Mouse (Mus musculus) megakaryocyte progenitor cell, adult 5-6 weeks (primary cell): ENCODE results near the gene Gpatch3. TPM values are rescaled to one million over a fixed set of nuclear protein-coding genes. Genes with fewer than 3 reads are reported as not detected.

Experiments
- ATAC-seq: replicated peaks from 2 replicates; pipeline ENCODE4 v1.8.0; 2016; ENCODE audit warnings: mild to moderate bottlenecking, moderate TSS enrichment, inconsistent platforms; ENCODE audit not compliant: poor library complexity
- total RNA-seq, 2 experiments: library from RNA; stranded (forward) in 1 of 2; stranded (reverse) in 1 of 2; fragments of 157-497, 149-512 nt in 1 of 2; fragments of 200-1000 nt in 1 of 2; gene quantifications; 2 replicates each; pipeline versions ENCODE4 v1.2.3 to v1.2.4; 2015 to 2017

The Gpatch3 gene
- total RNA-seq (2015), result 1.6 and 2.9 TPM in 2 replicates
- total RNA-seq (2017), result 14.9 and 28.7 TPM in 2 replicates

DNA sequence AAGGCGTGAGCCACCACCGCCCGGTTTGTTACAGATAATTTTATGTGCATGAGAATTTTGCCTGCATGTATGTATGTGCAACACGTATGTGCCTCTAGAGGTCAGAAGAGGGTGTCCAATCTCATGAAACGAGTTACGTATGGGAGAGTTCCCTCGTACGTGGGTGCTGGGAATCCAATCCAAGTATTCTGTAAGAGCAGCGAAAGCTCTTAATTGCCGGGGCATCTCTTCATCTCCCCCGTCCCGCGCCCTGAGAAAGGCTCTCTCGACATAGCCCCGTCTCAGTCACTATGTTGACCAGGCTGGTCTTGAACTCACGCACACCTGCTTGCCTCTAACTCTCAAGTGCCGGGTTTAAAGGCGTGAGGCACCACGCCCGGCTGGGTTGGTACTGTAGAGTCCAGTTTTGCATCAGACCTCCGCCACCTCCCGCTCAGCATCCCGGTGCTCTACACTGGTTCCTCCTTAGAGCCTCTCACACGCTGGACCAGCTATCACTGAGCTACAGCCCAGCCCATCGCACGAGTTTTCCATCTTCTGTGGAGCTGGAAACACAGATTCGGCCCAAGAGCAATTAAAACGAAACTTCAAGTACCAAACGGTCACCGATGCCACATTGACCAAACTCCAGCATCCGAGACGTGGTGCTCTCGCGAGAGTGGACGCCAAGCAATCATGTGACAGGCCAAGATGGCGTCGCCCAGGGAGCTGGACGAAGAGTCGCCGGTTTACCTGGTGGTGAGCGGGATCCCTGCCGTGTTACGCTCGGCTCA, at the start of gene Gpatch3:
Gpatch3 (plus strand) TSS at position 676 of the 773 bp plus-strand sequence.
- ATAC-seq, result peak; percentile 94

DNA sequence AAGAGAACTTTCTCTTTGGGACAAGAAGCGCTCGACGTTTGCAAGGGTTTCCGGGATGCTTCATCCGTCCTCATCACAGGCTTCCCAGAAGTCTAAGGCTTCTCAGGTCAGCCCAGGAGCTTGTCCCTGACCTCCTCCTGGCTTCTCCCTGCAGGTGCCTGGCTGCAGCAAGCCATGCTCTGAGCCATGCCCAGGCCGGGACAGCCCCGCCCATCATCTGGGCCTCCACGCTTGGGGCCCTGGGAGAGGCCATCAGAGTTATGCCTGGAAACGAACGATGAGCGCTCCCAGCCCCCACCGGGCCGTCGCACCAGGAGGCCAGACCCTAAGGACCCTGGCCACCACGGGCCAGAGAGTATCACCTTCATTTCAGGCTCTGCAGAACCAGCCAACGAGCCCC, 46.8 kb upstream of the Gpatch3 start:
- ATAC-seq, result no peak

DNA sequence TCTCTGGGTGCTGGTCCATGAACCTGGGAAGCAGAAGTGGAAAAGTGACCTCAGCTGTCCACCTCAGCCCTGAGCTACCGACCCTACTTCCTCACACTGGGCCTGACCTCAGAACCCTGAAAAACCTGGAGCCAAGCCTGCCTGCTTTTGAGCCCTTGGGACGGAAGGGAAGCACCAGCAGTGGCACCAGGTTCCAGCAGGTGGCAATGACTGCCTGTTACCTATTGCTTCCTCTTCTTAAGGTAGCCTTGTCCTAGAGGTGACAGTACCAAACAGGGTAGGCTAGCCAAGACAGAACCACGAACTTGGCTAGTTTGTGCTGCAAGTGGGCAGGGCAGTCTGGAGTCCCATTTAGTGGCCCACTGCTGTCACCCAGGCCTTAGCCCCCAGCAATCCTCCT, 41.8 kb upstream of the Gpatch3 start:
- ATAC-seq, result no peak

DNA sequence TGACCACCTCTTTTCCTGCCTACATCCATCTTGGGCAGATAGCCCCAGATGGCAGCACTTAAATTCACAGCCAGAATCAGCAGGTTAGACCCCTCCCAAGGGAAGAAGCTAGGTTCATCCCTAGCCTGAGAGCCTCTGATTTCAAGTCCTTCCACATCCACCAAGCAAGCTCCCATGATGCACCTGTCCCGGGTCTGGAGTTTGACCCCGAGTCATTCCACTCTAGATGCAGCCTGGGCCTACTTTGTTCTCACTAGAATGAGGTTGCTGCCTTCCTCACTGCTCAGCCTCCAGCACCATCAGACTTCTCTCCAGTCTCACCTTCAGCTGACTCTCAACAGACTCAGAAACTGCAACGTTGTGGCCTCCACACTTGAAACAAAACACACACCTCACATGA, 38.5 kb upstream of the Gpatch3 start:
- no peak for ATAC-seq

DNA sequence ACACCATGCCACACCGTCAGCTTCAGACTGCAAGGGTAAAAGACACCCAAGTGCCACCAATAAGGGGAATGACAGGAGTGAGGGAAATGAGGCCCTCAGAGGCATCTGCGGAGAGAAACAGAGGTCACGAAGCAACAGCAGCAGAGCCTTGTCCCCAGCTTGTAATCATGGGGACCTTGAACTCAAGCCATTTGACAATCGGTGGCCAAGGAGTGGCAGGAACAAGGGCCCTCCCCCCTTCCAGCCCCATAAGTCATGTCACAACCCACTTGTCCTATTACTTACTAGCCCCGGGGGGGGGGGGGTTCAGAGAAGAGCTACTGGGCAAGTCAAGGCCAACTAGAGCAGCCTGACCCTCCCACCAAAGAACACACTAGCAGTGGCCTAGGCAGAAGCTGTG, 37.9 kb upstream of the Gpatch3 start:
- no peak for ATAC-seq

DNA sequence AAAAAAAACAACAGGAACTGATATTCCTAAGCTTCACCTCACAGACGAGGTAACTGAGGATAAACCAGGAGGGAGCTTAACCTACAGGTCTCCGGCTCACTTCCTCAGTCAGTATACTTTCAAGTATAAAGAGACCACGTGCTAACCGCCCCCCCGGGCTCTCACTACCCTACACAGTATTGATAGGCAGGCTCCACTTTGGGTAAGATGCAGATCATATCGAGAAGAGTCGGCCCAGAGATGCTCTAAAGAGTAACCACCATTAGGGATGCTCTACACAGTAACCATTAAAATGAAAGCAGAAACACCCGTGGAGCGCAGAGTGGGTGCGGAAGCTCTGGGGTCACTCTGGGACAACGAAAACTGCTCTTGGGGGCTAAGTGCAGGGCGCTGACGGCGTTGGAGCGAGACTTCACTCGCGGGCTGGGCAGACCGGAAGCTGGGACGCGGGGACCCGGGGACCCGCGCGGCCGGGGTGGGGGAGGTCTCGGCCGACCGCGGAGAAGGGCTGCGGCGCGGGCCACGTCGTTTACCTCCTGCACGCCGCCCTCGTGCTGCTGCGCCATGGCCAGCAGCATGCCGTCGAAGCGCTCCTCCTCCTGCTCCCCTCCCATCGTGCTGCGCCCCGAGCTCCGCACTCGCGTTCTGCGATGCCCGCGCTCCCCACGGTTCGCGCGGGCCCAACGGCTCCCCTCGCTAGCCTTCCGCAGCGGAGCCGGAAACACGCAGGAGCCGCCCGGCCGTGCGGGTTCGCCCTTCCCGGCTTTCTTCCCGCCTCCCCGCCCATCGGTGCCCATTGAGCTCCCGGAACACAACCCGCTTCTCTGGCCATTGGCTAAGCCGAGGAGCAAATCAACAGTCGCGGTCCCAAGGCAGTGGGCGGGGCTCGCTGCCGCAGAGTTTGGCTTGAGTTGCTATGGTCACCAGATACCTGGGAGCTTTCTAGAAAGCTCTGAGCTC, 29.0 kb upstream of the Gpatch3 start, which contains the start of gene Nudc:
Nudc (minus strand) TSS at position 725 of the 960 bp plus-strand sequence.
- peak; percentile 99 for ATAC-seq

DNA sequence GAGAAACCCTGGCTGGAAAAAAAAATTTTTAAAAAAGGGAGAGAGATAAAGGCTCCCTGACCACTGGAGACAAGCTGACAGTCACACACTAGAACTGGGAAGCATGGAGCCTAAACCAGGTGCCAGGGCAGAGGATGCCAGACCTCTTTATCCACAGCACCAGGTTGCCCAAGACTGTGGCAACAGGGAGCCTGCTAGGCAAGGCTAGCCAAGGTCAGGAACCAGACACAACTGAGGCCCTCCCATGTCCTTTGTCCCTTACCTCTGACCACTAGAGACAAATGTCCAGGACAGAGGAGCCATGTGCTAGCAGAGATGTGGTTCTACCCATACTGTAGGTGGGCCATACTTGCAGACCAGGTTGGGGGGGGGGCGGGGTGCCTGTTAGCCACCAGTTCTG, 22.5 kb upstream of the Gpatch3 start:
- no peak for ATAC-seq

DNA sequence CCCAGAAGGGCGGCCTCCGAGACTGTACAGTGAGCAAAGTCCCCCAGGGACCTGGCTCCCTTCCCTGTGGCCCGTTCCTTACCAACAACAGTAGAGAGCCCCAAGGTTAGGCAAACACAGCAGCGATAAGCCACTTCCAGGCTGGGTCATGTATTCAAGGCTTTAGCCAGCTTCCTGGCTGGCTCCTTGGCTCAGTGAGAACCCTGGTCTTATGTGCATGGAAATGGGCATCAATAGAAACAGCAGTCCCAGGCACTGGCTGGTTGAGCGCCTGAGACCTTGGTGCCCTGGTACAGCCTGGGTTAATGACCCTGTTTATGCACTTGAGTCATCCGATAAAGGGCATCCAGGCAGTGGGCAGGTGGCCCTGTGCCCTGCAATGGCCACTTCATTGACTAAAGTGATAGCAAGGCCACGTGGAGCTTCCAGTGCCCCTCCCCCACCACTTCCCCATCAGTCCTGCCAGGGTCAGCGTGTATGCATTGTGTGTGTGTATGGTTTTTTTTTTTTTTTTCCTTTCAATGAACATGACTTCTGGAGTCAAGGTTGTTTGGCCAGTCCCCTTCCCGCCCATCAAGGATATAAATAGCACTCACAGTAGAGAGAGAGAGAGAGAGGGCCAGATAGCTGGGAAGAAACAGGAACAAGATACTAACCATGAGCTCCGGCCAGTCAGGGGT, 21.6 kb upstream of the Gpatch3 start, which contains the start of gene Nr0b2:
Nr0b2 (plus strand) TSS at position 609 of the 680 bp plus-strand sequence.
- ATAC-seq, result peak; percentile 81

DNA sequence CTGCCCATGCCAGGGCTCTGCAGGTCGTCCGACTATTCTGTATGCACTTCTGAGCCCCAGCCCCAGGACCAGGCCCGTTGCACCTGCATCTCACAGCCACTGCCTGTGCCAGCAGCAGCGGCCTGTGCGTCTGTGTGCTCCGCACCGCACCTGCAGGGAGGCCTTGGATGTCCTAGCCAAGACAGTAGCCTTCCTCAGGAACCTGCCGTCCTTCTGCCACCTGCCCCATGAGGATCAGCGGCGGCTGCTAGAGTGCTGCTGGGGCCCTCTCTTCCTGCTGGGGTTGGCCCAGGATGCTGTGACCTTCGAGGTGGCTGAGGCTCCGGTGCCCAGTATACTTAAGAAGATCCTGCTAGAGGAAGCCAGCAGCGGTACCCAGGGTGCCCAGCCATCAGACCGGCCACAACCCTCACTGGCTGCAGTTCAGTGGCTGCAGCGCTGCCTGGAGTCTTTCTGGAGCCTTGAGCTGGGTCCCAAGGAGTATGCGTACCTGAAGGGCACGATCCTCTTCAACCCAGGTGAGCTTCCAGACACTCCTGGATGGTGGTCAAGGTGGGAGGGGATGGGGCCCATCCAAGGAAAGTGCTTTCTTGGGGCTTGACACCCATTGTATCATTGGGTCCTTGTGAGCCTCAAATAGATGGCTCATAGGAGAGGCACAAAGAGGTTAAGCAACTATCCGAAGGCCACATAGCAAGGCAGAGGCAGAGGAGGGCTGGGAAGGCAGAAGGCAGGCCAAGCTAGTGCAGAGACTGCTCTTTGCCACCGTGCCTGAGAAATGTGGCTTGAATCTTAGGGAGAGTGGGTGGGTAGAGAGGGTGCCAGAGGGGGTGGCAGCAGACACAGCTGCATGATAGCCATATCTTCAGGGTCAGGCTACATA, 20.9 kb upstream of the Gpatch3 start:
- no peak; the same call in 1 of the 2 replicates for ATAC-seq

DNA sequence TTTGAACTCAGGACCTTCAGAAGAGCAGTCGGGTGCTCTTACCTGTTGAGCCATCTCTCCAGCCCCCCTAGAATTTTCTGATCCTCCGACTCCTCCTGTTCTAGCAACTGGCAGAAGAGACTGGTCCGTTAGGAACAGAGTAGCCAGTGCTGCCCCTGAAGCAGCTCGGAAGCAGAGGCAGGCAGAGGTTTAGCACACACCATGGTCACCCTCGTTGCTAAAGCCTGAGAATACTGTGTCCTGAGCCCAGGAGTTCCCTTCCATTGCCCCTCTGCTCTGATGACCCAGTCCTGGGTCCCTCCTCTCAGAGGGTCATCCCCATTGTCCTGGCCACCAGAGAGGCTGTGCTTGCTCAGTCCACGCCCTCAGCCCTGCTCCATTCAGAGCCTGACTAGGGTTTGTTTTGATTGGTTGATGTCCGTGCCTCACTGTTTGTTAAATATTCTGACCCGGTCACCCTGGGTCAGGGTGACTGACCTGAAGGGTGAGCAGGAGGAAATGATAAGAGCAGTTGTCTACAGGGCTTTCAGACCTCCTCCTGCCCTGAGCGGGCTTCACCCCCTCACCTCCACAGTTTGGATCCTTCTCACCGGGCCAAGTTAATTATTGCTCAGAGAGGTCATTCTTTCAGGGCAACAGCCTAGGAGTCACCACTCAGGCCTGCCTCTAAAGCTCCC, 17.4 kb upstream of the Gpatch3 start:
- no peak for ATAC-seq

DNA sequence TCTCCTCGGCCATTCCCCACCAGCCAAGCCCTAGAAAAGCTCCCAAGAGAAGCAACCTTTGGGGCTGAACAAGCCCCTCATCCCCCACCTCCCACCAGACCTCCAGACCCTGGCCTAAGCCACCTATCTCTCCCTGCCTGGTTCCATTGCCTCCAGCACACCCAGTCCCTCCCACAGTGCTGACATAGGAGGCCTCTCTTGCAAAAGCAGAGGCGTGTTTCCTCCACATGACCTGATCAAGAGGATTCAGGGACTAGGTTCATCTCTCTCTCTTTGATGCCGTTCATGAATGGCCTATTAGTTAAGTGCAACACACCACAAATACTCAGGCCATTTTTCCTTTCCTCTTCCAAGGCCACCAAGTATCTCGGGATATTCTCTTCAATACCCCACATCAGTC, 14.7 kb upstream of the Gpatch3 start:
- ATAC-seq, result no peak

DNA sequence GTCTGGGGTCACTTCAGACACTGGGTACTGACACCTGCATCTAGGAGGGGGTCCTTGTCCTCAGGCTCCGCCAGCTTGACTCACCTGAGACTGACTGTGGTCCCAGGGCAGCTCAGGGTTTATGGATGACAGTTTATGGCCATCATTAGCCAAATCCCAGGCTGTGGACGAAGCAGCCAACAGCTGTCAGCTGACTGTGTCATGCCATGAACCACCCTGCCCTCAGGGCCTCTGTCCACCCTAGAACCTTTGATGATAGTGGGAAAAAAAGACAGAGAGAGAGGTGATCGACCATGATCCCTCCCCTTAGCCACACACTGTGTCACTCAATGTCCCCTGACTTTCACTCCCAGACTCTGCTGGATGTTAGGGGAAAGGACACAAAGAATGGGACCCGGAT, 12.9 kb upstream of the Gpatch3 start:
- ATAC-seq, result no peak

DNA sequence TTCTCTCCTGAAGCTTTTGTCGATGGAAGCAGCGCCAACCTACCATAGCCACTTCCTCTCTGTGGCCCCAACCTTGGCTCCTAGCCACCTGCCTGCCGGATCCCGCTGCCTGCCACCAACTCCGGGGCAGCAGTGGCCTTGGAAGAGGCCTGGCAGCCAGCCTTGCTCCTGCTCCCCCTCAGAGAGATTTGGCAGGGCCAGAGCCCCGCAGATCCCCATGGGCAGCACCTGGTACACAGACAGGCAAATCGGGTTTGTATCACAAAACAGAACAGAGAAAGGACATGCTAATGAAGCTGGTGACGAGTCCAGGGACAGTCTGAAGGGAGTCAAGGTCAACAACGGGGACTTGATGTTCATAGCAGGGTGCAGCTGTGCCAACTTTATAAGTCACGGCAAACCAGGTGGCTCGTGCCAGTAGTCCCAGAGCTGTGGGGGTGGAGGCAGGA, 11.4 kb upstream of the Gpatch3 start:
- peak; percentile 68 for ATAC-seq

DNA sequence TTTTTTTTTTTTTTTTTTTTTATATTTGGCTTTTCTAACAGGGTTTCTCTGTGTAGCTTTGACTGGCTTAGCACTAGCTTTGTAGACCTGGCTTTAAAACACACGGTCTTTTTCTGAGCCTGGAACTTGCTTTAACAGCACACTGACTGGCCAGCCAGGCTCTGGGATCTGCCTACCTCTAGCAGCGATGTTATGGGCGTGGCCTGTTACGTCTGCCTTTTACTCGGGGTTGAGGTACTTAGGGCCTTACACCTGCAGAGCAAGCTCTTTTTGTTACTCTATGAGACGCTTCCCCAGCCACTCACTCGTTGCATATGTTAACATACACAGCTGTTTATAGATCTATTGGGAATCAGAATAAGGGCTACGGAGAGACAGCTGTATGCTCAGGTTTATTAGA, 7.3 kb upstream of the Gpatch3 start:
- no peak for ATAC-seq

DNA sequence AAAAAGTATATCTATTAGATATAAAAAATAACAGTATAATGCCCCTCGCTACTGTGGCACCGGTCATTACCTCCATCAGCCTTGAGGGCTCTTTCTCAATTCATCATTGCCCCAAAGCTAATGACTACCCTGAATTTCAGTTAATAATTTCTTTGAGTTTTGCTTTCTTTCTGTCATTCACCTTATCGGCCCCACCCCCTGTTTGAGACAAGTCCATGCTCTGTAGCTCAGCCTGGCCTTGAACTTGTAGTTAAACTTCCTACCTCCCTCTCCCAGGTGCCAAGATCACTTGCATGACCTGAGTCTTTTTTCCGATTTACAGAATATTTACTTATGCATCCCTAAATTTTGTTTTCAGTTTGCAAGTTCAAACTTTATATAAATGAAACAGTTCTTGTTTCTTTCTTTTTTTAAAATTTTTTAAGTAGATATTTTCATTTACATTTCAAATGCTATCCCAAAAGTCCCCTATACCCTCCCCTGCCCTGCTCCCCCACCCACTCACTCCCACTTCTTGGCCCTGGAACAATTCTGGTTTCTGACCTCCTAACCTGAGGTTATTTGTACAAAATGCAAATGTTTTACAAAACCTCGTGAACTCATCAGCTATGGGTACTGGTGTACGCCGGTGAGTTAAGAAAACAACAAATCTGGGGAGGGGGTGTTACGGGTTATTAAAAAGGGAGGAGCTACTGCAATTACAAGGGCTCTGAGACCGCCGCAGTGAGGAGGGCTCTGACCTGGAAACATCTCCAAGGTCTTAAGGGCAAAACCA, 5.1 kb upstream of the Gpatch3 start:
- ATAC-seq, result no peak

DNA sequence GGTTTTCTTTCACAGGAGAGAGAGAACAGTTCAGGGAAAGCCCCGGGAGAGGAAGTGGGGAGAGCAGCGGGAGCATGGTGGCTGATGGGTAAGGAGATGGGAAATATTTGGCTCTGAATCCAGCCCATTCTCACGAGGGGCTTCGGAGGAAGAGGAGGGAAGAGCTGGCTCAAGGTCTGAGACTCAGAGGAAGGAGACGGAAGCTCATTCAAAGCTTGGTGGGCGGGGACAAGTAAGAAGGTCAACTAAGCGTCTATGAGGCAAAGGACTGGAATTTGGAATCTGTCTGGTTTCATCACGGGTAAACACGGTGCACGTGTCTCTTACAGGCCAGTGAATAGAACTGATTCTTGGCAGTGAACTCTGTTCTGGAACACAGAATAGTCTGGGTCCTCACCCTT, 4.5 kb upstream of the Gpatch3 start:
- no peak for ATAC-seq

DNA sequence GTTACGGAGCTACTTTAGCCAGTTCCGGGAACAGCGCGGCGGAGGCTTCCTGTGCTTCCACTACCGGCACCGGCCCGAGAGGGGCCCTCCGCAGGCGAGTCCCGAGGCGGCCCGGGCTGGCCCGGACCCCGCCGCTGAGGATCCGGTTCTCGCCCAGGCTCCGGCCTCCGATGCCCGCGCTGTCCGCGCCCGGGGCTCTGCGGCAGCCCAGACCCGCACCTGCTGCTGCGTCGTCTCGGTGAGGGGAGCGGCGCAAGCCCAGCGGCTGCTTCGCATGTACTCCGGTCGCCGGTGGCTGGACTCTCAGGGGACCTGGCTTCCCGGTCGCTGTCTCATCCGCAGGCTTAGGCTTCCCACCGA, 278 bp downstream of the Gpatch3 start:
- ATAC-seq, result no peak

DNA sequence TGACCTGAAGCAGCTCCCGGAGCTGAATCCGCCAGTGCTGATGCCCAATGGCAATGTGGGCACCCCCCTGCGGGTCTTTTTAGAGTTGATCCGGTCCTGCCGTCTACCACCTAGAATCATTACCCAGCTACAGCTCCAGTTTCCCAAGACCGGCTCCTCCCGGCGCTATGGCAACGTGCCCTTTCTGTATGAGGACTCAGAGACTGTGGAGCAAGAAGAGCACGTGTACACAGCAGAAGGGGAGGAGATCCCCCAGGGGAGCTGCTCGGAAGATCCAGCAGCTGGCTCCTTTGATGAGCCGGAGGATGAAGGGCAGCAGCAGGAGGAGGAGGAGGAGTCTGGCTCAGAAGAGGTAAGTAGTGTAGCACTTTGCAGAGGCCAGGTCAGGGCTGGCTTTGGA, 3.4 kb downstream of the Gpatch3 start:
- ATAC-seq, result no peak

DNA sequence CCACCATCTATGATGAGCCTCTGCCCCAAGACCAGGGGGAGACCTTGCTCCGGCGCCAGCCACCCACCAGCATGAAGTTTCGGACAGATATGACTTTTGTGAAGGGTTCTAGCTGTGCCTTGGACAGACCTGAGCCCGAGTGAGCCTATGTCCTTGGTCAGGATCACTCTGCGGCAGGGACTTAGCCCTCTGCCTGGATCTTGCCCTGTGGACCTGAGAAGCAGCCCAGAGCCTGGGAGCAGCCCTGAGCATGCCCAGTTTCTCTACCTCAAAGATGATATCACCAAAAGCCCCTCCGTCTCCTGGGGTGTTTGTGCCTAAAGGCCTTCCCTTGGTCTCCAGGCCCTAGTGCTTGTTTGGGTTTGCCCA, 9.1 kb downstream of the Gpatch3 start:
- ATAC-seq, result no peak
